Mouse (Mus musculus) heart, postnatal 0 days (tissue): Measurements from ENCODE around the gene Scgb1b17. TPM values are rescaled to one million over a fixed set of nuclear protein-coding genes. Genes with fewer than 3 reads are reported as not detected.
"Not testable (repeated sequence)": the region's sequence is repeated elsewhere in the genome, so short reads cannot be mapped to it uniquely, and the experiment has no call there.

Source experiments
- ATAC-seq: fragments of 200-750 bp; cut with Nextera tagmentation; 2 replicates; pipeline ENCODE4 v1.8.0; 2017; ENCODE audit warnings: low read depth, moderate number of reproducible peaks, moderate library complexity; ENCODE audit not compliant: insufficient read depth
- DNase-seq: peaks from one replicate; pipeline ENCODE4 v3.0.0-alpha.2; 2016; ENCODE audit warnings: low spot score
- H3K27ac ChIP-seq: fragments of 300-500 bp; sonication (generic); 2 replicates; pipeline ENCODE4 v1.5.1; 2014; ENCODE audit warnings: low read depth, mild to moderate bottlenecking
- H3K27me3 ChIP-seq: fragments of 300-500 bp; sonication (generic); 2 replicates; pipeline ENCODE4 v1.6.1; 2014; ENCODE audit warnings: low read length, mixed read lengths; ENCODE audit not compliant: control insufficient read depth, insufficient read depth
- H3K36me3 ChIP-seq: fragments of 300-500 bp; sonication (generic); replicated peaks from 2 replicates; pipeline ENCODE4 v1.6.1; 2014; ENCODE audit warnings: low read length, mixed read lengths; ENCODE audit not compliant: control insufficient read depth, insufficient read depth
- H3K4me1 ChIP-seq: fragments of 300-500 bp; sonication (generic); 2 replicates; pipeline ENCODE4 v1.6.1; 2014; ENCODE audit warnings: antibody characterized with exemption; ENCODE audit not compliant: control insufficient read depth, insufficient read depth
- H3K4me2 ChIP-seq: fragments of 300-500 bp; sonication (generic); 2 replicates; pipeline ENCODE4 v1.6.1; 2014; ENCODE audit warnings: low read depth, mild to moderate bottlenecking, low read length, moderate library complexity
- H3K4me3 ChIP-seq: fragments of 300-500 bp; sonication (generic); 2 replicates; pipeline ENCODE4 v1.5.1; 2014; ENCODE audit warnings: low read depth, low read length
- H3K9ac ChIP-seq: fragments of 300-500 bp; sonication (generic); replicated peaks from 2 replicates; pipeline ENCODE4 v1.6.1; 2014; ENCODE audit warnings: low read depth, low read length, mixed read lengths
- H3K9me3 ChIP-seq: fragments of 300-500 bp; sonication (generic); replicated peaks from 2 replicates; pipeline ENCODE4 v1.6.1; 2016; ENCODE audit warnings: low read length; ENCODE audit not compliant: control insufficient read depth
- polyA plus RNA-seq: library from polyadenylated mRNA; unstranded; fragments of >200 nt; fragmentation: Nextera tagmentation; extraction: Ambion mirVana; gene quantifications from 2 replicates; pipeline ENCODE4 v1.2.1, GENCODE M21; 2015
- total RNA-seq: library from RNA; depleted of rRNA; stranded (reverse); fragments of >200 nt; gene quantifications from 2 replicates; pipeline ENCODE4 v1.2.3, GENCODE M21; 2014; ENCODE audit warnings: low replicate concordance; rRNA removed

Gene Scgb1b17
- total RNA-seq (not detected in 2 replicates), polyA plus RNA-seq (not detected in 2 replicates)

DNA sequence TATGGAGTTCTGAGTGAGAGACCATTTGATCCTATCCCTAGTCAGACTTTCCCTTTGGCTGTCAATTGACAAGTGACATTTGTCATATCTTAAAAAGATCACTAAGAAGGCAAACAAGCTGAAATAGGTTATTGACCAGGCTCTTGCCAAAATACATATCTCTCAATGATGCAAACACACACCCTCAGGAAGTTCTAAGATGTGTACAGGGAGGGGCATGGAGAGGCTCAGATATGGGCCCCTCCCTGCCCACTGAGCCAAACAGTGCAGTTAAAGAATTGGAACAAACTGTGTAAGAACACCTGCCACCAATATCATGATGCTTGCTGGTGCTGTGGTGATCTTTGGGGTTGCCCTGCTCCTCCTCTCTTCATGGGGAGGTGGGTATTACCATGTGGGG, at the start of gene Scgb1b17:
Scgb1b17 (plus strand) TSS at position 301 of the 400 bp plus-strand sequence.
- not testable (repeated sequence) for H3K4me2 ChIP-seq, H3K36me3 ChIP-seq, H3K4me1 ChIP-seq, H3K9ac ChIP-seq, H3K4me3 ChIP-seq, DNase-seq, H3K27me3 ChIP-seq, H3K9me3 ChIP-seq, H3K27ac ChIP-seq, ATAC-seq

DNA sequence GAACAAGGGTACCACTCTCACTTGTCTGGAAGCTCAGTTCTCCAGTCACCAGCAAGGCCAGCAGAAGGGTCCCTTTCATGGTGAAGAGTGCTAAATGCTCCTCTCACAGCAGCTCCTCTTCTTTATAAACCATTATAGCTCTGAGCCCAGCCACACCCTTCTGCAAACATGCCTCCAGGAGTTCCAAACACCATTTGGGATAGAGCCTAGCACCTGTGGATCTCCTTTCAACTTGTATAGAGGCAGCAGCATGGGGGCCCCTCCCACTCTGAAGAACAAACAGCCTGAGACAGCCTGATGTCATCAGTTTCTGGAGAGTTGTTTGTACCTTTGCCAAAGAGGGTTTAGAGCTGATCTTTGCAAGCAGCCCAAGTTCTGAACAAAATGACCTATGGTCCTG, 6.8 kb upstream of the Scgb1b17 start, which contains the start of gene Scgb2b17:
Scgb2b17 (minus strand) TSS at position 101 of the 400 bp plus-strand sequence.
- not testable (repeated sequence) for H3K9me3 ChIP-seq, H3K4me2 ChIP-seq, H3K9ac ChIP-seq, H3K27ac ChIP-seq, H3K4me3 ChIP-seq, H3K27me3 ChIP-seq, H3K36me3 ChIP-seq, ATAC-seq, DNase-seq, H3K4me1 ChIP-seq

Other genes starting within 250 kb of the Scgb1b17 start
- gene Scgb2b15, start 233.8 kb upstream of the Scgb1b17 start, total RNA-seq, result not detected in 2 replicates
- not detected in 2 replicates for gene Scgb2b15, start 233.8 kb upstream of the Scgb1b17 start, polyA plus RNA-seq
- gene Scgb1b15, start 226.9 kb upstream of the Scgb1b17 start, total RNA-seq, result not detected in 2 replicates
- not detected in 2 replicates for gene Scgb1b15, start 226.9 kb upstream of the Scgb1b17 start, polyA plus RNA-seq
- gene Scgb2b17, start 6.9 kb upstream of the Scgb1b17 start, total RNA-seq, result not detected in 2 replicates
- gene Scgb2b17, start 6.9 kb upstream of the Scgb1b17 start, polyA plus RNA-seq, result not detected in 2 replicates
- not detected in 2 replicates for gene Scgb2b18, start 110.4 kb downstream of the Scgb1b17 start, total RNA-seq
- not detected in 2 replicates for gene Scgb2b18, start 110.4 kb downstream of the Scgb1b17 start, polyA plus RNA-seq
- gene Scgb1b18, start 122.1 kb downstream of the Scgb1b17 start, total RNA-seq, result not detected in 2 replicates
- gene Scgb1b18, start 122.1 kb downstream of the Scgb1b17 start, polyA plus RNA-seq, result not detected in 2 replicates
- gene Scgb2b19, start 216.9 kb downstream of the Scgb1b17 start, total RNA-seq, result not detected in 2 replicates
- gene Scgb2b19, start 216.9 kb downstream of the Scgb1b17 start, polyA plus RNA-seq, result not detected in 2 replicates
- gene Scgb1b19, start 223.8 kb downstream of the Scgb1b17 start, total RNA-seq, result not detected in 2 replicates
- gene Scgb1b19, start 223.8 kb downstream of the Scgb1b17 start, polyA plus RNA-seq, result not detected in 2 replicates